Mouse (Mus musculus): ENCODE measurements around the gene Drg1. TPM values are rescaled to one million over a fixed set of nuclear protein-coding genes. Genes with fewer than 3 reads are reported as not detected.
A peak's percentile ranks its signal among the peaks of the same experiment; 100 is the strongest.
"Not testable (repeated sequence)": the region's sequence is repeated elsewhere in the genome, so short reads cannot be mapped to it uniquely, and the experiment has no call there.

The Drg1 gene
- polyA plus RNA-seq, 1 experiment from 2014 or later = 182 TPM

GRCm38 (mm10) chr11:3173425-3174318 lies 92.5 kb downstream of the Drg1 start:
- H3K27me3 ChIP-seq (ENCODE audit: control insufficient read depth, insufficient read depth, low read length); H3K4me1 ChIP-seq (ENCODE audit: control insufficient read depth, insufficient read depth, low read length); H3K9me3 ChIP-seq (replicated peaks; ENCODE audit: control insufficient read depth, low read length); H3K9ac ChIP-seq (ENCODE audit: low read depth, low read length); H3K4me2 ChIP-seq; H3K4me3 ChIP-seq (ENCODE audit: low read depth, low read length); H3K36me3 ChIP-seq (ENCODE audit: control insufficient read depth, insufficient read depth, low read length); H3K27ac ChIP-seq (ENCODE audit: low read depth, low read length): not testable (repeated sequence)
- peak; percentile 53 for ATAC-seq (replicated peaks; ENCODE audit: insufficient number of reproducible peaks, low FRiP score, low TSS enrichment)
- WGBS (ENCODE audit: insufficient replicate concordance) = 73% methylated on average over 11 of the region's 11 CpGs

GRCm38 (mm10) chr11:3172526-3172925 lies 93.7 kb downstream of the Drg1 start:
- not testable (repeated sequence) for H3K27ac ChIP-seq (ENCODE audit: low read depth, low read length); H3K4me2 ChIP-seq; H3K27me3 ChIP-seq (ENCODE audit: control insufficient read depth, insufficient read depth, low read length); H3K4me1 ChIP-seq (ENCODE audit: control insufficient read depth, insufficient read depth, low read length); H3K36me3 ChIP-seq (ENCODE audit: control insufficient read depth, insufficient read depth, low read length); ATAC-seq (replicated peaks; ENCODE audit: insufficient number of reproducible peaks, low FRiP score, low TSS enrichment); H3K9ac ChIP-seq (ENCODE audit: low read depth, low read length); H3K9me3 ChIP-seq (replicated peaks; ENCODE audit: control insufficient read depth, low read length); H3K4me3 ChIP-seq (ENCODE audit: low read depth, low read length)
- 55% methylated on average over 4 of the region's 6 CpGs for WGBS (ENCODE audit: insufficient replicate concordance)

GRCm38 (mm10) chr11:3171931-3172330 lies 94.3 kb downstream of the Drg1 start:
- not testable (repeated sequence) for H3K9me3 ChIP-seq (replicated peaks; ENCODE audit: control insufficient read depth, low read length); H3K4me1 ChIP-seq (ENCODE audit: control insufficient read depth, insufficient read depth, low read length); H3K4me2 ChIP-seq; H3K27me3 ChIP-seq (ENCODE audit: control insufficient read depth, insufficient read depth, low read length); H3K27ac ChIP-seq (ENCODE audit: low read depth, low read length); H3K9ac ChIP-seq (ENCODE audit: low read depth, low read length); H3K4me3 ChIP-seq (ENCODE audit: low read depth, low read length); H3K36me3 ChIP-seq (ENCODE audit: control insufficient read depth, insufficient read depth, low read length); ATAC-seq (replicated peaks; ENCODE audit: insufficient number of reproducible peaks, low FRiP score, low TSS enrichment)
- 60% methylated on average over 1 of the region's 1 CpGs for WGBS (ENCODE audit: insufficient replicate concordance)

DNA sequence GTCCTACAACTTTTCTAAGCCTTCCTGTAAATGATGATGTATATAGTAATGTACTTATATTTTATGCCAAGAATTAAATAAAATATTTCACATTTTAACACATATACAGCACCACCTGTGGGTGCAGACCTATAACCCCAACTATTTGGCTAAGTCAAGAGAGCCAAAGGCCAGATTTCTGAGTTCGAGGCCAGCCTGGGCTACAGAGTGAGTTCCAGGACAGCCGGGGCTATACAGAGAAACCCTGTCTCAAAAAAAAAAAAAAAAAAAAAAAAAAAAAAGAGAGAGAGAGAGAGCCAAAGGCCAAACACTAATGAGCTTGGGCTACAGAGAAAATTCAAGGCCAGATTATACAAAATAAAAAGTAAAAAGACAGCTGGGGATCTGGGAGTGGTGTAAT lies 97.2 kb downstream of the Drg1 start:
- H3K4me2 ChIP-seq; H3K9me3 ChIP-seq (replicated peaks; ENCODE audit: control insufficient read depth, low read length); H3K36me3 ChIP-seq (ENCODE audit: control insufficient read depth, insufficient read depth, low read length); H3K4me1 ChIP-seq (ENCODE audit: control insufficient read depth, insufficient read depth, low read length); H3K27me3 ChIP-seq (ENCODE audit: control insufficient read depth, insufficient read depth, low read length); H3K4me3 ChIP-seq (ENCODE audit: low read depth, low read length); H3K27ac ChIP-seq (ENCODE audit: low read depth, low read length); H3K9ac ChIP-seq (ENCODE audit: low read depth, low read length): not testable (repeated sequence)
- WGBS (ENCODE audit: insufficient replicate concordance) = 72% methylated on average over 2 of the region's 2 CpGs
- ATAC-seq (replicated peaks; ENCODE audit: insufficient number of reproducible peaks, low FRiP score, low TSS enrichment) = peak; percentile 32; the same call in 1 of the 2 replicates

GRCm38 (mm10) chr11:3167571-3168001 lies 98.6 kb downstream of the Drg1 start:
- H3K4me3 ChIP-seq (ENCODE audit: low read depth, low read length); H3K27ac ChIP-seq (ENCODE audit: low read depth, low read length); H3K27me3 ChIP-seq (ENCODE audit: control insufficient read depth, insufficient read depth, low read length); H3K4me1 ChIP-seq (ENCODE audit: control insufficient read depth, insufficient read depth, low read length); H3K36me3 ChIP-seq (ENCODE audit: control insufficient read depth, insufficient read depth, low read length); H3K4me2 ChIP-seq; ATAC-seq (replicated peaks; ENCODE audit: insufficient number of reproducible peaks, low FRiP score, low TSS enrichment); H3K9me3 ChIP-seq (replicated peaks; ENCODE audit: control insufficient read depth, low read length); H3K9ac ChIP-seq (ENCODE audit: low read depth, low read length): not testable (repeated sequence)
- 61% methylated on average over 4 of the region's 4 CpGs for WGBS (ENCODE audit: insufficient replicate concordance)

DNA sequence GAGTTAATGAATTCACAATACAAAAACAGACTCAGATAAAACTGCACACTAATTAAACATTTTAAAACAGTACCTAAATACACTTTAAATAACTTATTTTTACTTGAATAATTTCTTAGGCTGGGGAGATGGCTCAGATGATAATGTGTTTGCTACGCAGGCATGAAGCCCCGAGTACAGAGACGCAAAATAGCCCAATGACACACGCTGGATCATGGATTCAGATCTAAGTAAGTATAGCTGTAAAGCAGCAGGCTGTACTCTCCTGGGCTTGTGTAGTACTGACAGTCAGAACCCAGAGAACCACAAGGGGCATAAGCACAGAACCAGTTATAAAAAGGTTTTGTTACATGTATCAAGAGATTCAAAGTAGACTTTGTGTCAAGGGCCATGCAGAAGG lies 99.1 kb downstream of the Drg1 start:
- H3K4me2 ChIP-seq; H3K4me3 ChIP-seq (ENCODE audit: low read depth, low read length); ATAC-seq (replicated peaks; ENCODE audit: insufficient number of reproducible peaks, low FRiP score, low TSS enrichment); H3K9me3 ChIP-seq (replicated peaks; ENCODE audit: control insufficient read depth, low read length); H3K36me3 ChIP-seq (ENCODE audit: control insufficient read depth, insufficient read depth, low read length); H3K4me1 ChIP-seq (ENCODE audit: control insufficient read depth, insufficient read depth, low read length); H3K9ac ChIP-seq (ENCODE audit: low read depth, low read length); H3K27ac ChIP-seq (ENCODE audit: low read depth, low read length); H3K27me3 ChIP-seq (ENCODE audit: control insufficient read depth, insufficient read depth, low read length): not testable (repeated sequence)
- WGBS (ENCODE audit: insufficient replicate concordance) = 82% methylated on average over 4 of the region's 4 CpGs

DNA sequence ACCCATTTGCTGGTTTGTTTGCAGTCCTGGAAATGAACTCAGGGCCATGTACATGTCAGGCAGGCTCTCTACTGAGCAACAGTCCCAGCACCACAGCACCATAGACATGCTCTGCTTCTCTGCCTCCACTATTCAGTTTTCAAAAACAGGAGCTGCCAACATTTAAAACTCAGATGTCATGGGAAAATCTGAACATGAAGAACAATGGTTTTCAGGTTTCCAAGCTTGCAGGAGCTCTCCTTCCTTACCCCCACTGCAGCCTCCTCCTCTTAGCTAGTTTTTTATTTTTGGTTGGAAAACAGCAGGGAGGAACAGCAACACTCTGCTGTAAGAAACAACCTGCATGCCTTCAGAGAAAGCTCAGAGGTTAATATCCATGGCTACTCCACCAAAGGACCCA lies 99.9 kb downstream of the Drg1 start:
- H3K36me3 ChIP-seq (ENCODE audit: control insufficient read depth, insufficient read depth, low read length); H3K4me3 ChIP-seq (ENCODE audit: low read depth, low read length); H3K9ac ChIP-seq (ENCODE audit: low read depth, low read length); H3K27me3 ChIP-seq (ENCODE audit: control insufficient read depth, insufficient read depth, low read length); ATAC-seq (replicated peaks; ENCODE audit: insufficient number of reproducible peaks, low FRiP score, low TSS enrichment); H3K9me3 ChIP-seq (replicated peaks; ENCODE audit: control insufficient read depth, low read length); H3K4me1 ChIP-seq (ENCODE audit: control insufficient read depth, insufficient read depth, low read length); H3K4me2 ChIP-seq; H3K27ac ChIP-seq (ENCODE audit: low read depth, low read length): not testable (repeated sequence)

DNA sequence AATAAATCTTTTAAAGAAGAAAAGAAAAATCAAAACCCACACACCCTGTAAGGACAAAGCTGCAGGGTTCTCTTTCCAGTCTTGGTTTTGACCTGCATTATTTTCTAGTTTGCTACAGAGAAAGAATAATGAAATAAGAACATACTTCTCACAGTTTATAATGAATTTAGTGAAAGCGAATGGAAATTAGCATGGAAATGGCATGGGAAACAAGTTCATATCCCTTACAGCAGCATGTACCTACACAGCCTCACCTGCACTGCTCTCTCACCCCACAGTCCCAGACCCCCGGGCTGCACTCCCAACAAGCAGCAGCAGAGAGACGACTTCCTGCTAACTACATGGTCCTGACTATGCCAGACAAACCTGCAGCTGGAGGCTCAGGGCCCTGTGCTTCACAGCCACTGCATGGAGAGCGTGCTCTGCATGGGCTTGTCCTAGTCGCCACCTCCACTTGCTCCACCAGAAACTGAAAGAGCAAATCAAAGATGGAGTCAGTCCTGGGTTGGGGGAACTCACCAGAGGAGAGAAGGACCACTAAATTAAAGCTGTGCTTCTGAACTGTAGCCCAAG lies 100.9 kb downstream of the Drg1 start:
- not testable (repeated sequence) for H3K4me3 ChIP-seq (ENCODE audit: low read depth, low read length); H3K36me3 ChIP-seq (ENCODE audit: control insufficient read depth, insufficient read depth, low read length); H3K4me2 ChIP-seq; H3K9ac ChIP-seq (ENCODE audit: low read depth, low read length); H3K4me1 ChIP-seq (ENCODE audit: control insufficient read depth, insufficient read depth, low read length); H3K27me3 ChIP-seq (ENCODE audit: control insufficient read depth, insufficient read depth, low read length); H3K9me3 ChIP-seq (replicated peaks; ENCODE audit: control insufficient read depth, low read length); H3K27ac ChIP-seq (ENCODE audit: low read depth, low read length)
- ATAC-seq (replicated peaks; ENCODE audit: insufficient number of reproducible peaks, low FRiP score, low TSS enrichment) = peak; percentile 21
- 68% methylated on average over 3 of the region's 5 CpGs for WGBS (ENCODE audit: insufficient replicate concordance)

- not testable (repeated sequence) for H3K27me3 ChIP-seq (ENCODE audit: control insufficient read depth, insufficient read depth, low read length); H3K4me1 ChIP-seq (ENCODE audit: control insufficient read depth, insufficient read depth, low read length); H3K4me2 ChIP-seq; H3K4me3 ChIP-seq (ENCODE audit: low read depth, low read length); H3K27ac ChIP-seq (ENCODE audit: low read depth, low read length); ATAC-seq (replicated peaks; ENCODE audit: insufficient number of reproducible peaks, low FRiP score, low TSS enrichment); H3K9ac ChIP-seq (ENCODE audit: low read depth, low read length); H3K36me3 ChIP-seq (ENCODE audit: control insufficient read depth, insufficient read depth, low read length); H3K9me3 ChIP-seq (replicated peaks; ENCODE audit: control insufficient read depth, low read length)
- 46% methylated on average over 3 of the region's 3 CpGs for WGBS (ENCODE audit: insufficient replicate concordance)
Observed at GRCm38 (mm10) chr11:3163661-3164060, 102.6 kb downstream of the Drg1 start.
